Comparison of ENCODE assay signal across 10 mouse cellular contexts in genomic region chr11:95584651-95585050, GRCm38 (mm10). TPM values are rescaled to one million over a fixed set of nuclear protein-coding genes. Genes with fewer than 3 reads are reported as not detected.
DNase-seq lines count a peak whose midpoint lies in the region; ATAC-seq lines count a peak whose summit lies in the region.
"Had no signal": no experiment of that assay in that cellular context is flagged by ENCODE, and none has a peak within 500 bp of the region (broad histone marks: within the 10 kb centered on the region; RNA-seq: fewer than 3 reads in every experiment).

No protein-coding gene starts in this region.

- H3K27ac ChIP-seq in heart, embryonic 14.5 days (replicated peaks in 1 of 2; ENCODE audit: control insufficient read depth in 1 of 2, insufficient read depth in 1 of 2, low read depth in 2 of 2, low read length in 2 of 2), result no peak overlapping the region
- H3K27ac ChIP-seq in embryonic facial prominence, embryonic 10.5 days (replicated peaks), result peak overlapping the region; percentile 63
- H3K27ac ChIP-seq in hindbrain, embryonic 15.5 days (replicated peaks), result no peak overlapping the region

- DNase-seq in heart, adult 18-20 months, result no peak
- peak; percentile 15 for DNase-seq in embryonic facial prominence, embryonic 10.5 days (ENCODE audit: low spot score)
- DNase-seq in neural tube, embryonic 10.5 days (ENCODE audit: extremely low spot score, low spot score), result peak; percentile 30
- no peak for DNase-seq in layer of hippocampus, postnatal 25 days (ENCODE audit: extremely low spot score in 1 of 2, low spot score in 1 of 2)
- no peak for DNase-seq in thymus, postnatal 4 days
- DNase-seq: cerebellum, adult 11 months had no signal

- no peak for ATAC-seq in heart, embryonic 14.5 days (ENCODE audit: insufficient number of reproducible peaks, insufficient read depth, low FRiP score, low read depth)
- ATAC-seq in hindbrain, embryonic 15.5 days (ENCODE audit: low FRiP score, low read depth), result no peak
- ATAC-seq in activated CD4-positive, CD25-positive, alpha-beta regulatory T cell, adult 4 months, result no peak

- no peak overlapping the region for H3K4me3 ChIP-seq in heart, embryonic 14.5 days (ENCODE audit: control insufficient read depth in 1 of 2, insufficient read depth in 1 of 2, low read depth in 1 of 2, low read length in 2 of 2)
- peak overlapping the region; percentile 56 for H3K4me3 ChIP-seq in embryonic facial prominence, embryonic 10.5 days
- H3K4me3 ChIP-seq in hindbrain, embryonic 15.5 days, result peak overlapping the region; percentile 53
- H3K4me3 ChIP-seq: erythroblast, embryonic 14.5 days had no signal

- no peaks in the 10 kb centered on the region for H3K36me3 ChIP-seq in heart, embryonic 14.5 days (ENCODE audit: control insufficient read depth, insufficient read depth, low read length)
- H3K36me3 ChIP-seq in embryonic facial prominence, embryonic 10.5 days (replicated peaks), result no peaks in the 10 kb centered on the region
- no peaks in the 10 kb centered on the region for H3K36me3 ChIP-seq in hindbrain, embryonic 15.5 days

- H3K9ac ChIP-seq in heart, embryonic 14.5 days (ENCODE audit: low read length), result no peak overlapping the region
- no peak overlapping the region for H3K9ac ChIP-seq in hindbrain, embryonic 15.5 days

- peaks cover 17 to 19% of the 10 kb centered on the region in 2 experiments for H3K4me1 ChIP-seq in heart, embryonic 14.5 days (ENCODE audit: control insufficient read depth in 2 of 2, insufficient read depth in 2 of 2, low read length in 2 of 2)
- peaks cover 90% of the 10 kb centered on the region for H3K4me1 ChIP-seq in embryonic facial prominence, embryonic 10.5 days
- H3K4me1 ChIP-seq in hindbrain, embryonic 15.5 days (replicated peaks), result peaks cover 37% of the 10 kb centered on the region

- H3K4me2 ChIP-seq in heart, embryonic 14.5 days (ENCODE audit: low read length), result peak overlapping the region; percentile 78; the same call in 1 of the 2 replicates
- peak overlapping the region; percentile 92 for H3K4me2 ChIP-seq in hindbrain, embryonic 15.5 days

- no peaks in the 10 kb centered on the region for H3K9me3 ChIP-seq in heart, embryonic 14.5 days (ENCODE audit: control insufficient read depth, low read length)
- H3K9me3 ChIP-seq in embryonic facial prominence, embryonic 10.5 days, result no peaks in the 10 kb centered on the region
- no peaks in the 10 kb centered on the region for H3K9me3 ChIP-seq in hindbrain, embryonic 15.5 days

- 6% methylated on average over 9 of the region's 9 CpGs for WGBS in heart, embryonic 14.5 days
- 7% methylated on average over 9 of the region's 9 CpGs for WGBS in embryonic facial prominence, embryonic 10.5 days
- 8% methylated on average over 9 of the region's 9 CpGs for WGBS in hindbrain, embryonic 15.5 days

- peaks cover 98% of the 10 kb centered on the region for H3K27me3 ChIP-seq in heart, embryonic 14.5 days (ENCODE audit: control insufficient read depth, insufficient read depth, low read length)
- peaks cover 100% of the 10 kb centered on the region for H3K27me3 ChIP-seq in embryonic facial prominence, embryonic 10.5 days (replicated peaks; ENCODE audit: low read depth, poor library complexity, severe bottlenecking)
- peaks cover 44% of the 10 kb centered on the region for H3K27me3 ChIP-seq in hindbrain, embryonic 15.5 days

RNA-seq across cellular contexts. Expression of gene Ngfr, which starts 2.9 kb away (rescaled TPM):
- polyA plus RNA-seq in heart, embryonic 14.5 days (2014; fragmentation: Nextera tagmentation; extraction: Ambion mirVana), result 1.2 and 3.0 TPM in 2 replicates
- under 1 TPM; 0.37 to 0.64 TPM for total RNA-seq in heart, adult 18-20 months (2021)
- polyA plus RNA-seq in embryonic facial prominence, embryonic 10.5 days (2016; fragmentation: Nextera tagmentation; extraction: Ambion mirVana), result 21.7 and 23.5 TPM in 2 replicates
- 42.8 and 44.9 TPM in 2 replicates for polyA plus RNA-seq in hindbrain, embryonic 15.5 days (2015; fragmentation: Nextera tagmentation; extraction: Ambion mirVana)
- not detected for polyA plus RNA-seq in activated CD4-positive, CD25-positive, alpha-beta regulatory T cell, adult 4 months (2017; shearing (Covaris generic))
- total RNA-seq in layer of hippocampus, postnatal 25 days (2021), result 1 to 10 TPM; 1.0 to 1.4 TPM

Comparison
In these comparisons a context has a peak if more than half of its experiments do, and no peak if none do; other contexts are left out.
1. H3K4me3 ChIP-seq: peak in embryonic facial prominence, embryonic 10.5 days (single experiment) and hindbrain, embryonic 15.5 days (single experiment); none in heart, embryonic 14.5 days (0 of 2).
2. DNase-seq: peak in embryonic facial prominence, embryonic 10.5 days (single experiment) and neural tube, embryonic 10.5 days (single experiment); none in heart, adult 18-20 months (0 of 2), layer of hippocampus, postnatal 25 days (0 of 2) and thymus, postnatal 4 days (single experiment).